Mouse (Mus musculus) testis, adult 2 months (tissue): ENCODE measurements around the gene Cd59b.

Source experiments
- CTCF ChIP-seq: fragments of 200-500 bp; IDR thresholded peaks from 2 replicates; pipeline ENCODE4 v1.5.1; 2012; ENCODE audit warnings: low read depth, mild to moderate bottlenecking, inconsistent platforms, low read length, moderate library complexity; ENCODE audit not compliant: control insufficient read depth, insufficient read depth, insufficient replicate concordance
- POLR2A ChIP-seq: fragments of 200-500 bp; IDR thresholded peaks from 2 replicates; pipeline ENCODE4 v1.6.1; 2012; ENCODE audit warnings: low read depth, mild to moderate bottlenecking, inconsistent platforms, low read length, moderate library complexity; ENCODE audit not compliant: control insufficient read depth

DNA sequence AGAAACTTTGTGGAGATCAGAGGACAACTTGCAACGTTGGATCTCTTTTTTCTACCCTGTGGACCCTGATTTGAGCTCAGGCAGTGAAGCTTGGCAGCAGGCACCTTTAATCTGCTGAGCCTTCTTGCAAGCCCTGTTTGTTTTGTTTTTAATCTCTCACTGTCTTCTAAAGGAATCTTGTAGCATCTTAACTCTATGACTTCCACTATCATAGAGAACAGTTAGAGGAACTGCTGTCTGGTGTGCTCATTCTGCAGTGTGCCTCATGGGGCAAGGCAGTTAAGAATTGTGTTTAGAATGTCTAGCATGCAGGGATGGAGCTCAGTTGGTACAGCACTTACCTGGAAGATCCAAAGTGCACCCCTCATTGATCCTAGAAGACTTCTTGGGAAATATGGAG, 30.3 kb downstream of the Cd59b start:
- TF ChIP-seq CTCF = no peak
- no peak for TF ChIP-seq POLR2A
